Mouse (Mus musculus) CH12.LX (cell line): ENCODE data around the gene Adora2b.

ENCODE experiments used
- CHD2 ChIP-seq: IDR thresholded peaks from 2 replicates; pipeline ENCODE4 v1.6.1; 2011; ENCODE audit warnings: low read length, improper control_type of control experiment
- CTCF ChIP-seq, 2 experiments: IDR thresholded peaks in 1 of 2; conservative IDR thresholded peaks in 1 of 2; 2 replicates each; pipeline ENCODE4 v1.5.1; 2011 to 2012; ENCODE audit warnings: low read depth in 2 of 2, low read length in 2 of 2, improper control_type of control experiment in 1 of 2, inconsistent platforms in 1 of 2, mild to moderate bottlenecking in 1 of 2, moderate library complexity in 1 of 2
- ETS1 ChIP-seq: conservative IDR thresholded peaks from 2 replicates; pipeline ENCODE4 v1.6.1; 2012; ENCODE audit warnings: low read depth, mild to moderate bottlenecking, inconsistent platforms, low read length, improper control_type of control experiment, moderate library complexity
- IRF4 ChIP-seq: IDR thresholded peaks from 2 replicates; pipeline ENCODE4 v1.6.1; 2014; ENCODE audit warnings: low read depth, mild to moderate bottlenecking, inconsistent platforms, low read length, improper control_type of control experiment
- MEF2A ChIP-seq: IDR thresholded peaks from 2 replicates; pipeline ENCODE4 v1.6.1; 2014; ENCODE audit warnings: low read depth, mild to moderate bottlenecking, inconsistent platforms, low read length, improper control_type of control experiment, borderline replicate concordance
- NRF1 ChIP-seq: IDR thresholded peaks from 2 replicates; pipeline ENCODE4 v1.6.1; 2014; ENCODE audit warnings: low read depth, mild to moderate bottlenecking, inconsistent platforms, low read length, improper control_type of control experiment, moderate library complexity
- POLR2A ChIP-seq: IDR thresholded peaks from 2 replicates; pipeline ENCODE4 v1.6.1; 2011; ENCODE audit warnings: low read depth, mild to moderate bottlenecking, improper control_type of control experiment, low read length
- TBP ChIP-seq: conservative IDR thresholded peaks from 2 replicates; pipeline ENCODE4 v1.6.1; 2011; ENCODE audit warnings: low read depth, low read length, improper control_type of control experiment
- USF1 ChIP-seq: IDR thresholded peaks from 2 replicates; pipeline ENCODE4 v1.6.1; 2014; ENCODE audit warnings: low read depth, mild to moderate bottlenecking, inconsistent platforms, low read length, improper control_type of control experiment
- ZC3H11A ChIP-seq: IDR thresholded peaks from 2 replicates; pipeline ENCODE4 v1.6.1; 2012; ENCODE audit warnings: low read depth, mild to moderate bottlenecking, inconsistent platforms, low read length, improper control_type of control experiment

DNA sequence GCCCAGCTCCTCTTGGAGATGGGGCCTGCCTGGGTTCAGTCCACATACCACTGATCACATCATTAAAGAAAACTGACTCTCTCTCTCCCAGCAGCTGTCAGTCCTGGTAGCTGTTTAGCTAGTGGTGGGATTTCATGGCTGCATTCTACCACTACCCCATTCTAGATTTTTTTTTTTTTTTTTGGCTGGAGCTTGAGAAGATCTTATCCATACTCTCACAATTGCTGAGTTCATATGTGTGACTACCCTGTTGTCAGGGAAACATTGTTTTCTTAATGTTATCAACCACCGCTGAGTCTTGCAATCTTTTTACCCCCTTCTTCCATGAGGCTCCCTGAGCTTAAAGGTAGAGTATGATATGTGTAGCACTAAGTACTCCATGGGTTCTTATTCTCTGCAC is 46.1 kb upstream of the Adora2b start:
- TF ChIP-seq CTCF (conservative IDR thresholded peaks at IDR 0.05 in 1 of 2, IDR thresholded peaks at IDR 0.05 in 1 of 2; ENCODE audit: low read depth in 2 of 2, low read length in 2 of 2) = no peak
- TF ChIP-seq MEF2A = no peak
- TF ChIP-seq POLR2A = no peak
- no peak for TF ChIP-seq CHD2
- no peak for TF ChIP-seq TBP
- TF ChIP-seq ETS1 = no peak
- TF ChIP-seq USF1 = no peak
- TF ChIP-seq ZC3H11A = no peak
- no peak for TF ChIP-seq NRF1
- TF ChIP-seq IRF4 = no peak
